Mouse (Mus musculus): ENCODE data around the gene Gm17677.

Gene Gm17677

GRCm38 (mm10) chr9:35740749-35741148 is at the start of gene Gm17677:
Gm17677 (plus strand) TSS chr9:35741049.
- DNase-seq: no peak

- no peak for DNase-seq
Measured at GRCm38 (mm10) chr9:35691924-35692323, 48.9 kb upstream of the Gm17677 start.

- no peak for DNase-seq
Measured at GRCm38 (mm10) chr9:35707265-35707664, 33.6 kb upstream of the Gm17677 start.

- no peak for DNase-seq
Measured at GRCm38 (mm10) chr9:35756843-35757242, 16.0 kb downstream of the Gm17677 start.

- no peak for DNase-seq
Measured at GRCm38 (mm10) chr9:35778009-35778408, 37.2 kb downstream of the Gm17677 start, which contains the start of gene Gm17727. Gm17727 (minus strand) TSS chr9:35778109.

GRCm38 (mm10) chr9:35790001-35790400 is 49.2 kb downstream of the Gm17677 start, which contains the start of the genes Gm27235 and D730048I06Rik:
Gm27235 (minus strand) TSS chr9:35790101.
D730048I06Rik (minus strand) TSS chr9:35790112.
- DNase-seq: no peak
